Mouse (Mus musculus): ENCODE data around the gene Prss2.
"Not testable (repeated sequence)": the region's sequence is repeated elsewhere in the genome, so short reads cannot be mapped to it uniquely, and the experiment has no call there.

Gene Prss2

GRCm38 (mm10) chr6:41521487-41521886 is at the start of gene Prss2:
TSS of gene Prss2 (plus strand) at chr6:41521787.
- no peak for DNase-seq (ENCODE audit: low spot score in 2 of 2)

GRCm38 (mm10) chr6:41499374-41499773 is 22.2 kb upstream of the Prss2 start:
- no peak for DNase-seq (ENCODE audit: low spot score in 2 of 2)

GRCm38 (mm10) chr6:41504915-41505314 is 16.7 kb upstream of the Prss2 start:
- DNase-seq (ENCODE audit: low spot score in 2 of 2) = no peak

- no peak for DNase-seq (ENCODE audit: low spot score in 2 of 2)
Measured at GRCm38 (mm10) chr6:41505323-41505722, 16.3 kb upstream of the Prss2 start.

- no peak for DNase-seq (ENCODE audit: low spot score in 2 of 2)
Measured at GRCm38 (mm10) chr6:41518017-41518524, 3.5 kb upstream of the Prss2 start.

GRCm38 (mm10) chr6:41526453-41526852 is 4.9 kb downstream of the Prss2 start:
- DNase-seq (ENCODE audit: low spot score in 2 of 2) = no peak

GRCm38 (mm10) chr6:41527402-41527801 is 5.8 kb downstream of the Prss2 start:
- DNase-seq (ENCODE audit: low spot score in 2 of 2) = no peak

GRCm38 (mm10) chr6:41529987-41530386 is 8.4 kb downstream of the Prss2 start:
- DNase-seq (ENCODE audit: low spot score in 2 of 2) = not testable (repeated sequence)

- DNase-seq (ENCODE audit: low spot score in 2 of 2) = no peak
Measured at GRCm38 (mm10) chr6:41532181-41532580, 10.6 kb downstream of the Prss2 start.

GRCm38 (mm10) chr6:41532687-41533284 is 11.2 kb downstream of the Prss2 start:
- DNase-seq (ENCODE audit: low spot score in 2 of 2) = no peak

GRCm38 (mm10) chr6:41537376-41537775 is 15.8 kb downstream of the Prss2 start:
- DNase-seq (ENCODE audit: low spot score in 2 of 2) = no peak

- DNase-seq (ENCODE audit: low spot score in 2 of 2) = not testable (repeated sequence)
Measured at GRCm38 (mm10) chr6:41538296-41538695, 16.7 kb downstream of the Prss2 start.

- no peak for DNase-seq (ENCODE audit: low spot score in 2 of 2)
Measured at GRCm38 (mm10) chr6:41540746-41541145, 19.2 kb downstream of the Prss2 start.

- DNase-seq (ENCODE audit: low spot score in 2 of 2) = no peak
Measured at GRCm38 (mm10) chr6:41541746-41542145, 20.2 kb downstream of the Prss2 start.

- no peak for DNase-seq (ENCODE audit: low spot score in 2 of 2)
Measured at GRCm38 (mm10) chr6:41542983-41543382, 21.4 kb downstream of the Prss2 start.

GRCm38 (mm10) chr6:41543411-41544050 is 21.9 kb downstream of the Prss2 start:
- DNase-seq (ENCODE audit: low spot score in 2 of 2) = no peak

GRCm38 (mm10) chr6:41544381-41544924 is 22.9 kb downstream of the Prss2 start:
- DNase-seq (ENCODE audit: low spot score in 2 of 2) = no peak

- DNase-seq (ENCODE audit: low spot score in 2 of 2) = no peak
Measured at GRCm38 (mm10) chr6:41545266-41545665, 23.7 kb downstream of the Prss2 start.

GRCm38 (mm10) chr6:41547056-41547650 is 25.6 kb downstream of the Prss2 start:
- no peak for DNase-seq (ENCODE audit: low spot score in 2 of 2)

GRCm38 (mm10) chr6:41548286-41548685 is 26.7 kb downstream of the Prss2 start:
- DNase-seq (ENCODE audit: low spot score in 2 of 2) = no peak

GRCm38 (mm10) chr6:41553356-41554010 is 31.9 kb downstream of the Prss2 start:
- DNase-seq (ENCODE audit: low spot score in 2 of 2) = no peak
